Mouse (Mus musculus): ENCODE measurements around the gene Rcl1. TPM values are rescaled to one million over a fixed set of nuclear protein-coding genes. Genes with fewer than 3 reads are reported as not detected.

Rcl1 gene
- total RNA-seq, 2 experiments from 2014 or later, result 4.5 to 7.3 TPM

Small RNA genes lying within 50 kb of the gene (microRNA-seq; reads per million reads assigned to microRNA genes)
- gene Mir101b (ENCODE audit: borderline number of aligned reads in 2 of 2), result 135 to 176 reads per million in 2 experiments

Other genes starting within 250 kb of the Rcl1 start
- gene Plpp6, start 137.4 kb upstream of the Rcl1 start, total RNA-seq (2021), result 1 to 10 TPM; 6.2 to 7.2 TPM
- 10 to 100 TPM; 22.9 to 25.9 TPM for gene 4430402I18Rik, start 133.6 kb upstream of the Rcl1 start, total RNA-seq (2021)
- 10 to 100 TPM; 63.6 to 69.9 TPM for gene Cdc37l1, start 111.0 kb upstream of the Rcl1 start, total RNA-seq (2021)
- gene Ak3, start 53.4 kb upstream of the Rcl1 start, total RNA-seq (2021), result 100 to 1,000 TPM in 1 of 2 experiments, 10 to 100 TPM in 1; 96.1 to 123 TPM
- 10 to 100 TPM; 18.7 to 22.2 TPM for gene Jak2, start 150.5 kb downstream of the Rcl1 start, total RNA-seq (2021)
- not detected for gene Insl6, start 224.0 kb downstream of the Rcl1 start, total RNA-seq (2021)
- gene Rln1, start 233.3 kb downstream of the Rcl1 start, total RNA-seq (2021), result not detected

Measured in heart, postnatal 36 days (tissue).